Mouse (Mus musculus) heart, embryonic 14.5 days (tissue): ENCODE measurements around the gene Wdr72. TPM values are rescaled to one million over a fixed set of nuclear protein-coding genes. Genes with fewer than 3 reads are reported as not detected.
A peak's percentile ranks its signal among the peaks of the same experiment; 100 is the strongest.

Experiments
- ATAC-seq: fragments of 200-750 bp; cut with Nextera tagmentation; 2 replicates; pipeline ENCODE4 v1.8.0; 2017; ENCODE audit warnings: low read depth, moderate TSS enrichment; ENCODE audit not compliant: insufficient number of reproducible peaks, insufficient read depth, low FRiP score
- H3K27ac ChIP-seq, 2 experiments: fragments of 200-500 bp in 1 of 2; fragments of 300-500 bp in 1 of 2; sonication (generic) in 1 of 2; replicated peaks in 1 of 2; 2 replicates each; pipeline ENCODE4 v1.5.1; 2012 to 2014; ENCODE audit warnings: low read depth in 2 of 2, low read length in 2 of 2, control low read depth in 1 of 2, mild to moderate bottlenecking in 1 of 2, mixed read lengths in 1 of 2; ENCODE audit not compliant: control insufficient read depth in 1 of 2, insufficient read depth in 1 of 2
- H3K27me3 ChIP-seq: fragments of 300-500 bp; sonication (generic); 2 replicates; pipeline ENCODE4 v1.6.1; 2014; ENCODE audit warnings: mild to moderate bottlenecking, low read length, control low read depth; ENCODE audit not compliant: control insufficient read depth, insufficient read depth
- H3K36me3 ChIP-seq: fragments of 300-500 bp; sonication (generic); 2 replicates; pipeline ENCODE4 v1.6.1; 2014; ENCODE audit warnings: mild to moderate bottlenecking, control low read depth, low read length, mixed read lengths; ENCODE audit not compliant: control insufficient read depth, insufficient read depth
- H3K4me1 ChIP-seq, 2 experiments: fragments of 200-500 bp in 1 of 2; fragments of 300-500 bp in 1 of 2; sonication (generic) in 1 of 2; 2 replicates each; pipeline ENCODE4 v1.6.1; 2012 to 2014; ENCODE audit warnings: low read length in 2 of 2, control low read depth in 1 of 2, mixed read lengths in 1 of 2; ENCODE audit not compliant: control insufficient read depth in 2 of 2, insufficient read depth in 2 of 2
- H3K4me2 ChIP-seq: fragments of 300-500 bp; sonication (generic); 2 replicates; pipeline ENCODE4 v1.6.1; 2014; ENCODE audit warnings: mild to moderate bottlenecking, low read length
- H3K4me3 ChIP-seq, 2 experiments: fragments of 200-500 bp in 1 of 2; fragments of 300-500 bp in 1 of 2; sonication (generic) in 1 of 2; 2 replicates each; pipeline ENCODE4 v1.5.1; 2012 to 2014; ENCODE audit warnings: low read length in 2 of 2, mild to moderate bottlenecking in 2 of 2, control low read depth in 1 of 2, low read depth in 1 of 2, moderate library complexity in 1 of 2; ENCODE audit not compliant: control insufficient read depth in 1 of 2, insufficient read depth in 1 of 2
- H3K9ac ChIP-seq: fragments of 300-500 bp; sonication (generic); 2 replicates; pipeline ENCODE4 v1.6.1; 2014; ENCODE audit warnings: mild to moderate bottlenecking, low read length
- H3K9me3 ChIP-seq: fragments of 300-500 bp; sonication (generic); 2 replicates; pipeline ENCODE4 v1.6.1; 2016; ENCODE audit warnings: low read length, control low read depth; ENCODE audit not compliant: control insufficient read depth
- WGBS: fragments of 180-500 bp; shearing (Covaris S2); extraction: QIAGEN DNeasy Blood & Tissue Kit; methylation state at CpG from one replicate; pipeline ENCODE4 v1.1.7; 2014; 5-methylcytosine and 5-hydroxymethylcytosine counted together
- polyA plus RNA-seq: library from polyadenylated mRNA; unstranded; fragments of >200 nt; fragmentation: Nextera tagmentation; extraction: Ambion mirVana; gene quantifications from 2 replicates; pipeline ENCODE4 v1.2.1, GENCODE M21; 2014

The Wdr72 gene
- polyA plus RNA-seq, 1 experiment from 2014 or later, result 2.3 TPM

DNA sequence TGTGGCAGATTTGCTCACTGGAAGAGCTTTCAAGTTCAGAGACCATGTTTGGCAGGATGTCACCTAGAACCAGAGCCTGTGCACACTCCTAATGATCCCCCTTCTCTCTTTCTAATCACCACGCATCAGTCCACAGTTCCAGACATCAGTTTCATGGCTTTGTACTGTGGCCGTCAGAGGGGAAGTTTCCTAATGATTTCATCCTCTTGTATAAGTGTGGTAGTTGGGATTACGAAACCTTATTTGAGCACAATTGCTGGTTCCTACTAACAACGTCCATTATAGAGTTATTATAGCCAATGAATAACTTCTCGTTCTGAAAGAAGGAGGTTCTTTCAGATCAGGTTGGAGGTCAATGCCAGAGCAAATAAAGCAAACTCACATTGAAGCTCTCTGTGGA lies 131.1 kb downstream of the Wdr72 start:
- no peak for ATAC-seq
- WGBS, result 73% methylated on average over 5 of the region's 5 CpGs
- Histone ChIP-seq H3K4me3 (no peak overlapping the region), H3K27me3 (no peaks in the 10 kb centered on the region), H3K27ac (no peak overlapping the region), H3K9me3 (no peaks in the 10 kb centered on the region), H3K9ac (no peak overlapping the region), H3K4me2 (no peak overlapping the region), H3K4me1 (no peaks in the 10 kb centered on the region), H3K36me3 (no peaks in the 10 kb centered on the region)

DNA sequence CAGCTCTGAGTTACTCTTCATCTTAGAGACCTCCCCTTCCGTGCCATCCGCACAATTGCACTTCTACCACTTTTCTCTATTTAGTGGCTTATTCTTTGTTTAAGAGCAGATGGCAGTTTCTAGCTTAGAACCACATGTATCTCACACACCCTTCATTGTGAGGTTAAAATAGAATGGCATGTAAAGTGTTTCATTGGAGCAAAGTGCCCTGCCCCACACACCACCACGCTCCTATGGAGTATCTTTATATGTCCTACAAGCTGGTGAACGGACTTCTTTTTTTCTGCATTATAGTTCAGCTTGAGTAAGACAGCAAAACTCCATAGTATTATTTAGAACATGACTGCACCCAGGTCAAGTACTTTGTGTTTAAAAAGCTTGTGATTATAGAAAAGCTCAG lies 137.9 kb downstream of the Wdr72 start:
- no peak for ATAC-seq
- peaks cover 3% of the 10 kb centered on the region in 2 experiments; a peak in 2 of 4 replicates for H3K4me1 ChIP-seq
- H3K27me3 ChIP-seq, result no peaks in the 10 kb centered on the region
- H3K4me3 ChIP-seq, result no peak overlapping the region
- peak overlapping the region; percentile 2; the same call in 1 of the 2 replicates for H3K4me2 ChIP-seq
- no peak overlapping the region for H3K9ac ChIP-seq
- peak overlapping the region in 1 of 2 experiments; percentile 3; a peak in 1 of 4 replicates for H3K27ac ChIP-seq
- 46% methylated on average over 4 of the region's 4 CpGs for WGBS
- no peaks in the 10 kb centered on the region for H3K36me3 ChIP-seq
- H3K9me3 ChIP-seq, result no peaks in the 10 kb centered on the region

DNA sequence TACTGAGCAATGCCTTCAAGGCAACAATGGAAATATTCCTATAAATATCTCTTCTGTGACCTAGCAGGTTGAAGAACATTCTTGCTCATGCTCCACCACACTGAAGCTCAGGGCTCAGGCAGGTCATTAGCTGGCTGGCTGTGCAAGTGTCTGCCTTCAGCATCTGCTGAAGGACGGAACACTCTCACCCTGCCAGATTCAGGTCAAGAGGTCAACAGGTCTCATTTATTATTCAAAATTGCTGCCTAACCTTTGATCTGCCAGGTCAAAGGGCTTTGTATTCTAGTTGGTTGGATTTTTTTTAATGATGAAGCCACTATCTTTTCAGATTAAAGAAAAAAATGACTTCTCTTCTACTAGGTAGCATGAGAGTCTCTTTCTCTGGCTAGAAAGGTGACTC lies 139.3 kb downstream of the Wdr72 start:
- no peak overlapping the region for H3K27ac ChIP-seq
- H3K27me3 ChIP-seq, result no peaks in the 10 kb centered on the region
- ATAC-seq, result no peak
- H3K36me3 ChIP-seq, result no peaks in the 10 kb centered on the region
- no peaks in the 10 kb centered on the region for H3K9me3 ChIP-seq
- H3K9ac ChIP-seq, result no peak overlapping the region
- H3K4me1 ChIP-seq, result peaks cover 3% of the 10 kb centered on the region in 2 experiments; a peak in 2 of 4 replicates
- no peak overlapping the region for H3K4me2 ChIP-seq
- no peak overlapping the region for H3K4me3 ChIP-seq
- 25% methylated on average over 1 of the region's 1 CpGs for WGBS

DNA sequence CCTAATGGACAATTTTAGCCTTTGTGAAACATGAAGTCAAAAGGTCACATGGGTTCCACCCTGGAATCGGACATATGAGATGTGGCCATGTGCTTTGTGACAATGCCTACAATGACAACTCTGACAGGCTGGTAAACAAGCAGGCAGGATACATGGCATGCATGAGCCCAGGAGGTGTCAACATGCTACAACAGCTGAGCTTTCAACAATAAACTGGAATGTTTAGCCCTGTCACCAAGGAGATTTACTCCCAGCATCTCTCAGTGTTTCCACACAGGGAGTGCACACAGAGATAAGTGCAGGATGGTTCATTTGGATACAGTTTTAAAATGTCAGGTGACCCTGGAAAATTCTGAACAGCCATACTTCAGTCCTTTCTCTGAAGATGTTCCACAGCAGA lies 140.4 kb downstream of the Wdr72 start:
- WGBS, result 41% methylated on average over 1 of the region's 1 CpGs
- no peak overlapping the region for H3K4me2 ChIP-seq
- H3K27me3 ChIP-seq, result no peaks in the 10 kb centered on the region
- no peaks in the 10 kb centered on the region for H3K9me3 ChIP-seq
- H3K27ac ChIP-seq, result no peak overlapping the region
- peaks cover 3% of the 10 kb centered on the region in 2 experiments; a peak in 2 of 4 replicates for H3K4me1 ChIP-seq
- H3K4me3 ChIP-seq, result no peak overlapping the region
- H3K36me3 ChIP-seq, result no peaks in the 10 kb centered on the region
- no peak for ATAC-seq
- no peak overlapping the region for H3K9ac ChIP-seq

DNA sequence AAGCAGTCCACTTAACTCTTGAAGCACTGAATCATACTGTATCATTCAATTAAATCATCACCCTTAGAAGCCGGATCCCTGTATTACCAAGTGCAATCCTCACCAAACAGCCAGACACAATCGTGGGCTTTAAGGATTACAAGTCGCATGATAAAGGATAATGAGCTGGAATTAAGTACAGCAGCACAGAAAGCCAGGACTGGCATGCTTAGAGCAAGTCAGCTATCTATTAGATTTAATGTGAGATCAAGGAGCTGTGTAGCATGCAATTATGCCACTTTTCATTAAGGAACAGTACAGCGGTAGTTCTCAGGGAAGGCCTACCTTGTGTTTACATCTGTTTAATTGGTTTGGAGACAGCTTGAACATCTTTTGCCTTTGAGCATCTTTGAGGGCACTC lies 148.2 kb downstream of the Wdr72 start:
- no peak for ATAC-seq
- H3K27ac ChIP-seq, result no peak overlapping the region
- 77% methylated on average over 4 of the region's 4 CpGs for WGBS
- no peaks in the 10 kb centered on the region for H3K27me3 ChIP-seq
- no peaks in the 10 kb centered on the region for H3K36me3 ChIP-seq
- no peak overlapping the region for H3K9ac ChIP-seq
- no peaks in the 10 kb centered on the region for H3K9me3 ChIP-seq
- H3K4me3 ChIP-seq, result no peak overlapping the region
- no peaks in the 10 kb centered on the region for H3K4me1 ChIP-seq
- no peak overlapping the region for H3K4me2 ChIP-seq

DNA sequence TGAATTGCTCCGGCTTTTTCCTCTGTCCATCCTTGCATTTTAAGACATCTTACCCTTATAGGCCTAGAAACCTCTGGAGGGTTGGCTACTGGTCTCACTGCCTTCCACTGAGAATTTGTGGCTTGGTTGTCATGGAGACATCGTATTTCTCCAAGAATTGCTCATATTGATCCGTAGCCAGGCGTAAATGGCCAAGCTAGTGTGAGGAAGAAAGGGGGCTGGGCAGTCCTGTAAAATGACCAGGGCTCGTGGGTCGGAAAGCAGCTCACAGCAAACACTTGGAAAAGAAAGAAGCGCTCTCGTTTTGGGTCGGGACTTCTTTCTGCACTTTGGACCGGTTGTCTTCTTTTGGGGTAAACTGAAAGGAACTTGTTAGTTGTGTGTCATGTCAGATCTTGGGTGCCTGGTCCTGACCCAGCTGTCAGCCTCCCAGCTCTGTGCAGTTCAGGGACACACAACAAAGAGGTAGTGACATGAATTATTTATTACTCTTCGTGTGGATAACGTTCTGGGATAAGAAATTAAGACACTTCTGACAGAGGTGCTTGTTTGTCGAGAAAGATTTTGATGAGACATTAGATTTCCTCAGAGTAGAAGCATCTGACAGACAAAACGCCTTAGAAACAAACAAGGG lies 167.7 kb downstream of the Wdr72 start:
- Histone ChIP-seq H3K27ac (no peak overlapping the region), H3K36me3 (no peaks in the 10 kb centered on the region), H3K9me3 (no peaks in the 10 kb centered on the region), H3K4me1 (peaks cover 0 to 5% of the 10 kb centered on the region in 2 experiments; a peak in 2 of 4 replicates), H3K27me3 (no peaks in the 10 kb centered on the region), H3K4me2 (no peak overlapping the region), H3K9ac (no peak overlapping the region), H3K4me3 (no peak overlapping the region)
- no peak for ATAC-seq
- 81% methylated on average over 14 of the region's 14 CpGs for WGBS

DNA sequence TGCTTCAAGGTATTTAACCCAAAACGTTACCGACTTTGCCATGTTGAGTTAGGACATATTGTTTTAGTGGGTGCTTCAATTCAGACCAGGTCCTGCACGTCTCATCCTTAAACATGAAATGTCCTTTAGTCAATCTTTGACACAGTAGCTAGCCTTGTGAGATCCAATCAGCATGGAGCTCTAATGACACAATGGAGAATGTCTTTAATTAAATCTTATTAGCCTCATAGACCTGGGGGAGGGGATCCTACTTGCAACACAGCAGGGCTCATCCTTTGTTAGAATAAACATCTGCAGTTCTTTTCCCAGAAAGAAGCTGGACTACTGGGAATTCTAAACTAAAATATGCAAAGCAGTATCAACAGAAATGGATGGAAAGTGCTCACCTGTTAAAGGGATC lies 171.9 kb downstream of the Wdr72 start:
- no peak overlapping the region for H3K27ac ChIP-seq
- no peak overlapping the region for H3K4me2 ChIP-seq
- H3K4me3 ChIP-seq, result no peak overlapping the region
- ATAC-seq, result no peak
- no peaks in the 10 kb centered on the region for H3K9me3 ChIP-seq
- H3K36me3 ChIP-seq, result no peaks in the 10 kb centered on the region
- 48% methylated on average over 3 of the region's 3 CpGs for WGBS
- H3K9ac ChIP-seq, result no peak overlapping the region
- peaks cover 0 to 6% of the 10 kb centered on the region in 2 experiments; a peak in 2 of 4 replicates for H3K4me1 ChIP-seq
- no peaks in the 10 kb centered on the region for H3K27me3 ChIP-seq

DNA sequence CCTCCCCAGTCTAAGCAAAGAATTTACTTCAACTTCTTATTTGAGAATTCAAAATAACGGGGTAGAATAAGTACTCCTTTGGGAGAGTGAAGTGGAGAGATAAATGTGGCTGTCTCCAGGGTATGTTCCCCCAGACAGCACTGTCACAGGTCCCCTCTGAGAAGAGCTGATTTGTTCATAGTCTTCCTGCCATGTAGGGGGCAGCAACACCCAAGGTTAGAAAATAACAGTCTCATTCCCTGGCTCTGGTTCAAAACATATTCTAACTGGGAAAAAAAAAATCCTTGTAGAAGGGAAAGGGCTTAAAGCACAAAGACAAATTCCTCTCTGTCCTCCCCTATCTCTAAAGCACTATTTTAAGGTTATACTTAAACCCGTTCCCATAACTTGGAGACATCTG lies 176.1 kb downstream of the Wdr72 start:
- 10% methylated on average over 2 of the region's 2 CpGs for WGBS
- H3K4me2 ChIP-seq, result no peak overlapping the region
- no peak for ATAC-seq

More for the DNA sequence above, 176.1 kb downstream of the Wdr72 start:
- no peak overlapping the region for H3K9ac ChIP-seq
- H3K9me3 ChIP-seq, result no peaks in the 10 kb centered on the region
- no peaks in the 10 kb centered on the region for H3K36me3 ChIP-seq
- no peak overlapping the region for H3K4me3 ChIP-seq
- H3K27ac ChIP-seq, result no peak overlapping the region
- H3K4me1 ChIP-seq, result peaks cover 0 to 6% of the 10 kb centered on the region in 2 experiments; a peak in 2 of 4 replicates
- H3K27me3 ChIP-seq, result no peaks in the 10 kb centered on the region
